Mouse (Mus musculus): Measurements from ENCODE around the gene Lpo. TPM values are rescaled to one million over a fixed set of nuclear protein-coding genes. Genes with fewer than 3 reads are reported as not detected.
A peak's percentile ranks its signal among the peaks of the same experiment; 100 is the strongest.

Lpo gene
- polyA plus RNA-seq, 1 experiment from 2014 or later = 0.54 TPM

- H3K27ac ChIP-seq = peak overlapping the region; percentile 81
- peak overlapping the region; percentile 84 for H3K9ac ChIP-seq (replicated peaks)
- H3K4me3 ChIP-seq (replicated peaks) = peak overlapping the region; percentile 69
- H3K9me3 ChIP-seq = no peaks in the 10 kb centered on the region
- H3K4me1 ChIP-seq (replicated peaks) = peaks cover 60% of the 10 kb centered on the region
- ATAC-seq = peak; percentile 64
- peak overlapping the region; percentile 94 for H3K4me2 ChIP-seq (replicated peaks)
- H3K27me3 ChIP-seq = peaks cover 29% of the 10 kb centered on the region
- peaks cover 26% of the 10 kb centered on the region for H3K36me3 ChIP-seq
- WGBS = under 1% methylated on average over 17 of the region's 17 CpGs
These were observed 64.5 kb downstream of the Lpo start for GRCm38 (mm10) chr11:87763511-87763987.

GRCm38 (mm10) chr11:87762702-87763385 is 65.2 kb downstream of the Lpo start:
- Histone ChIP-seq H3K4me1 (replicated peaks) (peaks cover 60% of the 10 kb centered on the region), H3K27ac (peak overlapping the region; percentile 81), H3K4me3 (replicated peaks) (peak overlapping the region; percentile 69), H3K4me2 (replicated peaks) (peak overlapping the region; percentile 94), H3K27me3 (peaks cover 29% of the 10 kb centered on the region), H3K9ac (replicated peaks) (peak overlapping the region; percentile 84), H3K36me3 (peaks cover 19% of the 10 kb centered on the region), H3K9me3 (no peaks in the 10 kb centered on the region)
- ATAC-seq = no peak
- 41% methylated on average over 12 of the region's 12 CpGs for WGBS

GRCm38 (mm10) chr11:87761806-87762701 is 66.0 kb downstream of the Lpo start:
- 80% methylated on average over 14 of the region's 14 CpGs for WGBS
- Histone ChIP-seq H3K4me3 (replicated peaks) (peak overlapping the region; percentile 69), H3K9ac (replicated peaks) (peak overlapping the region; percentile 84), H3K9me3 (no peaks in the 10 kb centered on the region), H3K27ac (peak overlapping the region; percentile 12; the same call in 1 of the 2 replicates), H3K36me3 (peaks cover 12% of the 10 kb centered on the region), H3K27me3 (peaks cover 29% of the 10 kb centered on the region), H3K4me2 (replicated peaks) (peak overlapping the region; percentile 94), H3K4me1 (replicated peaks) (peaks cover 60% of the 10 kb centered on the region)
- ATAC-seq = no peak

- peak overlapping the region; percentile 94 for H3K4me2 ChIP-seq (replicated peaks)
- ATAC-seq = no peak
- peak overlapping the region; percentile 90; the same call in 1 of the 2 replicates for H3K27ac ChIP-seq
- peak overlapping the region; percentile 69 for H3K4me3 ChIP-seq (replicated peaks)
- H3K36me3 ChIP-seq = peaks cover 5% of the 10 kb centered on the region
- H3K9me3 ChIP-seq = no peaks in the 10 kb centered on the region
- 60% methylated on average over 11 of the region's 11 CpGs for WGBS
- peaks cover 27% of the 10 kb centered on the region for H3K27me3 ChIP-seq
- H3K9ac ChIP-seq (replicated peaks) = peak overlapping the region; percentile 84
- H3K4me1 ChIP-seq (replicated peaks) = peaks cover 60% of the 10 kb centered on the region
These were observed 66.8 kb downstream of the Lpo start for GRCm38 (mm10) chr11:87761181-87761721.

- H3K4me1 ChIP-seq (replicated peaks) = peaks cover 54% of the 10 kb centered on the region
- peak; percentile 80 for ATAC-seq
- WGBS = 4% methylated on average over 23 of the region's 23 CpGs
These were observed 67.6 kb downstream of the Lpo start, which contains the start of gene Tspoap1 for GRCm38 (mm10) chr11:87760301-87761081. Gene Tspoap1, plus strand, starts transcription at chr11:87760541.

GRCm38 (mm10) chr11:87759609-87760005 is 68.5 kb downstream of the Lpo start:
- Histone ChIP-seq H3K36me3 (no peaks in the 10 kb centered on the region), H3K9me3 (no peaks in the 10 kb centered on the region), H3K9ac (replicated peaks) (0 out of 2 replicates have a peak overlapping the region, but pooled peaks have one; percentile 36), H3K27me3 (peaks cover 23% of the 10 kb centered on the region), H3K4me2 (replicated peaks) (peak overlapping the region; percentile 94), H3K27ac (peak overlapping the region; percentile 90), H3K4me3 (replicated peaks) (peak overlapping the region; percentile 69), H3K4me1 (replicated peaks) (peaks cover 46% of the 10 kb centered on the region)
- WGBS = 3% methylated on average over 3 of the region's 3 CpGs
- no peak for ATAC-seq

More at GRCm38 (mm10) chr11:87760301-87761081, 67.6 kb downstream of the Lpo start, which contains the start of gene Tspoap1:
- Histone ChIP-seq H3K4me3 (replicated peaks) (peak within 1 kb of the TSS; percentile 69), H3K4me2 (replicated peaks) (peak within 1 kb of the TSS; percentile 94), H3K9me3 (no peaks in the 10 kb centered on the region), H3K27me3 (peaks cover 23% of the 10 kb centered on the region), H3K9ac (replicated peaks) (peak within 1 kb of the TSS; percentile 84), H3K27ac (peak within 1 kb of the TSS; percentile 90), H3K36me3 (no peaks in the 10 kb centered on the region)

- no peak for ATAC-seq
- Histone ChIP-seq H3K9me3 (no peaks in the 10 kb centered on the region), H3K4me2 (replicated peaks) (no peak overlapping the region), H3K4me1 (replicated peaks) (peaks cover 42% of the 10 kb centered on the region), H3K27me3 (peaks cover 23% of the 10 kb centered on the region), H3K27ac (no peak overlapping the region), H3K4me3 (replicated peaks) (no peak overlapping the region), H3K36me3 (no peaks in the 10 kb centered on the region), H3K9ac (replicated peaks) (no peak overlapping the region)
- WGBS = 79% methylated on average over 4 of the region's 4 CpGs
These were observed 69.0 kb downstream of the Lpo start for GRCm38 (mm10) chr11:87758957-87759608.

- Histone ChIP-seq H3K9ac (replicated peaks) (no peak overlapping the region), H3K4me3 (replicated peaks) (no peak overlapping the region), H3K4me1 (replicated peaks) (peaks cover 36% of the 10 kb centered on the region), H3K9me3 (no peaks in the 10 kb centered on the region), H3K27me3 (peaks cover 23% of the 10 kb centered on the region), H3K4me2 (replicated peaks) (no peak overlapping the region), H3K27ac (no peak overlapping the region), H3K36me3 (no peaks in the 10 kb centered on the region)
- no peak for ATAC-seq
- WGBS = 87% methylated on average over 7 of the region's 7 CpGs
These were observed 69.8 kb downstream of the Lpo start for GRCm38 (mm10) chr11:87758161-87758911.

- no peaks in the 10 kb centered on the region for H3K36me3 ChIP-seq
- peaks cover 25% of the 10 kb centered on the region for H3K4me1 ChIP-seq (replicated peaks)
- no peak for ATAC-seq
- WGBS = 91% methylated on average over 25 of the region's 25 CpGs
- no peaks in the 10 kb centered on the region for H3K9me3 ChIP-seq
- no peak overlapping the region for H3K4me2 ChIP-seq (replicated peaks)
- no peak overlapping the region for H3K4me3 ChIP-seq (replicated peaks)
- H3K27me3 ChIP-seq = peaks cover 14% of the 10 kb centered on the region
- H3K9ac ChIP-seq (replicated peaks) = no peak overlapping the region
- no peak overlapping the region for H3K27ac ChIP-seq
These were observed 70.8 kb downstream of the Lpo start for GRCm38 (mm10) chr11:87757001-87757954.
